Mouse (Mus musculus) limb, embryonic 15.5 days (tissue): Measurements from ENCODE around the gene Rhbdl3. TPM values are rescaled to one million over a fixed set of nuclear protein-coding genes. Genes with fewer than 3 reads are reported as not detected.

Experiments
- ATAC-seq: fragments of 200-750 bp; cut with Nextera tagmentation; 2 replicates; pipeline ENCODE4 v1.8.0; 2017; ENCODE audit warnings: low read depth, moderate TSS enrichment; ENCODE audit not compliant: insufficient number of reproducible peaks, low FRiP score, low TSS enrichment
- H3K27ac ChIP-seq: fragments of 300-500 bp; sonication (generic); 2 replicates; pipeline ENCODE4 v1.5.1; 2015; ENCODE audit warnings: moderate library complexity, mild to moderate bottlenecking, inconsistent platforms
- H3K27me3 ChIP-seq: fragments of 300-500 bp; sonication (generic); 2 replicates; pipeline ENCODE4 v1.6.1; 2015; ENCODE audit warnings: inconsistent platforms
- H3K36me3 ChIP-seq: fragments of 300-500 bp; sonication (generic); 2 replicates; pipeline ENCODE4 v1.6.1; 2015; ENCODE audit warnings: inconsistent platforms
- H3K4me1 ChIP-seq: fragments of 300-500 bp; sonication (generic); 2 replicates; pipeline ENCODE4 v1.6.1; 2015; ENCODE audit warnings: inconsistent platforms
- H3K4me2 ChIP-seq: fragments of 300-500 bp; sonication (generic); 2 replicates; pipeline ENCODE4 v1.6.1; 2015; ENCODE audit warnings: mild to moderate bottlenecking, inconsistent platforms
- H3K4me3 ChIP-seq: fragments of 300-500 bp; sonication (generic); 2 replicates; pipeline ENCODE4 v1.5.1; 2015; ENCODE audit warnings: mild to moderate bottlenecking, inconsistent platforms
- H3K9ac ChIP-seq: fragments of 300-500 bp; sonication (generic); 2 replicates; pipeline ENCODE4 v1.6.1; 2015; ENCODE audit warnings: inconsistent platforms
- H3K9me3 ChIP-seq: fragments of 300-500 bp; sonication (generic); 2 replicates; pipeline ENCODE4 v1.6.1; 2016; ENCODE audit warnings: inconsistent platforms
- WGBS: fragments of 180-500 bp; shearing (Covaris S2); methylation state at CpG from one replicate; pipeline ENCODE4 v1.1.7; 2015; 5-methylcytosine and 5-hydroxymethylcytosine counted together
- polyA plus RNA-seq: library from polyadenylated mRNA; unstranded; fragments of >200 nt; fragmentation: Nextera tagmentation; extraction: Ambion mirVana; gene quantifications from 2 replicates; pipeline ENCODE4 v1.2.1, GENCODE M21; 2015

Rhbdl3 gene
- 5.7 and 7.8 TPM in 2 replicates for polyA plus RNA-seq

DNA sequence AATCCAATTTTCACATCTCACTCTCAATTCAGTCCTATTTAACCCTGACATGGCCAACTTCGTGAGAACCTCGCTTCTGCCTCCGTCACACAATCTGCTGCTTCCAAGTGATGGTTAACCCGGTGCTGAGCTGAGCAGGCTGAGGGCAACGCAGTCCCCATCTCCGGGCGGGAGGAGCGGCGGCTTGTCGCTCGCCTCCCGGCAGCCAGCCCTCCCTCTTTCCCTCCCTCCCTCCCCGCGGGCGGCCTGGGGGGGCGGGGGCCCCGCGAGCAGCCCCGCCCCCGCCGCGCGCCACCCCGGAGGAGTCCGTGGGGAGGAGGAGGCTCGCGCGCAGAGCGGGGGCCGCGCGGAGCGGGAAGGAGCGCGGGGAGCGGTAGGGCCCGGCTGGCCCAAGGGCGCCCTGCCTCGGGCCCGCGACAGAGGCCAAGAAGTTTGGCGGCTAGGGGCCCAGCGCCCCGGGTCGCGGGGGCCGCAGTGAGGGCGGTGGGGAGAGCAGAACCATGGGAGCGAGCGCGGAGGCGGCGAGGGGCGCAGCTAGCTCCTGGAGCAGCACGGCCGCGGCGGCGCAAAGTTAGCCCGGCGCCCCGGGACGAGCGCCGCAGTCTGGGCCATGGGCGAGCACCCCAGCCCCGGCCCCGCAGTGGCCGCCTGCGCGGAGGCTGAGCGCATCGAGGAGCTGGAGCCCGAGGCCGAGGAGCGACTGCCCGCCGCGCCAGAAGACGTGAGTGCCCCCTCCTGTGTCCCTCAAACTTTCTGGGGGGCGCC is at the start of gene Rhbdl3:
TSS of gene Rhbdl3 (plus strand) at position 362 of the 765 bp plus-strand sequence.
- ATAC-seq: peak; percentile 35
- Histone ChIP-seq H3K4me1 (peaks cover 34% of the 10 kb centered on the region), H3K9ac (peak within 1 kb of the TSS; percentile 47), H3K4me3 (peak within 1 kb of the TSS; percentile 61), H3K4me2 (peak within 1 kb of the TSS; percentile 97), H3K27me3 (peaks cover 56% of the 10 kb centered on the region), H3K27ac (peak within 1 kb of the TSS; percentile 64), H3K9me3 (no peaks in the 10 kb centered on the region), H3K36me3 (no peaks in the 10 kb centered on the region)
- WGBS: under 1% methylated on average over 72 of the region's 81 CpGs

DNA sequence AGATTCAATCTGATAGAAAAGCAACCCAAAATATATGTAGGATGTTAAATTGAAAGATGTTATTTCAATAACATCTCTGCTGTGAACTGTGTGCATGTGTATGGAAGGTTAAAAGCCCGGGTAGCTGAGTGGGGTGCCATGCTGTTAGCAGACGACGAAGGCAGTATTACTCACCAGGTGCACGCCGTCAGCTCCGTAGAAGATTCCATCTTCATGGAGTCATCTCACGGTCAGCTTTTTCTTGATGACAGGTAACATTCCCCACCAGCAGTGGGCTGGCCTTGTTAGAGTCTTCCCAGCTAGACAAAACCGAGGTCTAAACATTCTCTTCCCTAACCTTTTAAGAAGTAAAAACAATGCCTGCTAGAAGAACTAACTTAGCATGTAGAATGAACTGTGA is 36.6 kb upstream of the Rhbdl3 start:
- Histone ChIP-seq H3K36me3 (peaks cover 62% of the 10 kb centered on the region), H3K9me3 (no peaks in the 10 kb centered on the region), H3K4me2 (no peak overlapping the region), H3K4me3 (no peak overlapping the region), H3K9ac (no peak overlapping the region), H3K27me3 (no peaks in the 10 kb centered on the region), H3K4me1 (no peaks in the 10 kb centered on the region), H3K27ac (no peak overlapping the region)
- whole genome bisulfite sequencing: 87% methylated on average over 8 of the region's 8 CpGs
- ATAC-seq: no peak

DNA sequence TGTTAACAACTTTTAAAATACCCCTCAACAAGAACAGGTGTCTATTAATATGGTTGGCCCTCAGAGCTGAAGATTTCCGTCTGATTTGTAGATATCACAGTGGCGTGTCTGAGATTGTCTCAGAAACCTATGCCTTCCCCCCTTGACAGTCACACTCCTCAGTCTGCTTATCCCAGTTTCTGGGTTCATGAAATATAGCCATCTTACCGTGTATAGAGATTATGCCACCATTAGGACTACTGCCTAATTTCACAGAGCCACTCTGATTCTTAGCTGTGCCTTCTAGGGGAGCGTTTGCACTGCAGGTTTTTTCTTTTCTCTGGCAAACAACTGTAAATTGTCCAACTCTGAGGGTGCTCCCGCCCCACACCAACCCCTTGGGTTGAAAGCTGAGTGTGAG is 29.6 kb upstream of the Rhbdl3 start:
- WGBS: 82% methylated on average over 5 of the region's 5 CpGs
- H3K4me3 ChIP-seq: no peak overlapping the region
- no peaks in the 10 kb centered on the region for H3K9me3 ChIP-seq
- H3K9ac ChIP-seq: no peak overlapping the region
- H3K27ac ChIP-seq: 0 out of 2 replicates have a peak overlapping the region, but pooled peaks have one; percentile 7
- peaks cover 13% of the 10 kb centered on the region; the same call in 1 of the 2 replicates for H3K36me3 ChIP-seq
- H3K27me3 ChIP-seq: no peaks in the 10 kb centered on the region
- H3K4me1 ChIP-seq: no peaks in the 10 kb centered on the region
- H3K4me2 ChIP-seq: no peak overlapping the region
- ATAC-seq: no peak

DNA sequence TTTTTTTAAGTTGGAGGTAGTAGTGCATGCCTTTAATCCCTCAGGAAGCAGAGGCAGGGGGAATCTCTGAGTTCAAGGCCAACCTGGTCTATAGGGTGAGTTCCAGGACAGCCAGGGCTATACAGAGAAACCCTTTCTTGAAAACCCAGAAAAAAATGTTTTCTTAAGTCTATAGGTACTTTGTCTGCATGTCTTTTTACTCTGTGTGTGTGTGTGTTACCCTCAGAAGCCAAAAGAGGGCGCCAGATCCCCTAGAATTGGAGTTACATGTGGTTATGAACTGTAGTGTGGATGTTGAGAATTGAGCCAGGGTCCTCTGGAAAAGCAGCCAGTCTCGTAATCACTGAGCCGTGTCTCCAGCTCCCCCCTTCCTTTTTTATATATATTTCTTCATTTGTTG is 25.7 kb upstream of the Rhbdl3 start:
- no peak overlapping the region for H3K4me3 ChIP-seq
- no peak overlapping the region for H3K4me2 ChIP-seq
- no peaks in the 10 kb centered on the region for H3K4me1 ChIP-seq
- no peaks in the 10 kb centered on the region for H3K36me3 ChIP-seq
- H3K27ac ChIP-seq: no peak overlapping the region
- H3K9me3 ChIP-seq: no peaks in the 10 kb centered on the region
- no peaks in the 10 kb centered on the region for H3K27me3 ChIP-seq
- no peak for ATAC-seq
- WGBS: 48% methylated on average over 3 of the region's 3 CpGs
- no peak overlapping the region for H3K9ac ChIP-seq

DNA sequence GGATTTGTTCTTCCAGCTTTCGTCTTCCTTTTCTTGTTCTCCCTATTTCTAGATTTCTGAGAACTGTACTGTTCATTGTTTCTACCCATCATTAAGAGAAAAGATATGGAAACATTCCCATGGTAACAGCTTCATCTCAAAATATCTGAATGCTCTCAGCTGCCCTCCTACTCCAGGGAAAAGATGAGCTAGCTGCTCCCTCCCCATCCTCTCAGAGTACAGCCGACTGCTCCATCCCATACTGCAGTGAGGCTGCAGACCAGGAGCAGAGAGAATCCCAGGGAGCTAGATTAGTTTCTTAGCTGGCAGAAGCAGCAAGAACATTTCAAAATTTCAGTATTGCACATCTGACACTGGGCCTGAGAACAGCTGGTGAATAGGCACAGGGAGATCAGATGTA is 22.7 kb upstream of the Rhbdl3 start:
- WGBS: 56% methylated on average over 2 of the region's 2 CpGs
- Histone ChIP-seq H3K4me3 (no peak overlapping the region), H3K9me3 (no peaks in the 10 kb centered on the region), H3K36me3 (no peaks in the 10 kb centered on the region), H3K27me3 (no peaks in the 10 kb centered on the region), H3K4me1 (no peaks in the 10 kb centered on the region), H3K27ac (no peak overlapping the region), H3K4me2 (no peak overlapping the region), H3K9ac (no peak overlapping the region)
- no peak for ATAC-seq

DNA sequence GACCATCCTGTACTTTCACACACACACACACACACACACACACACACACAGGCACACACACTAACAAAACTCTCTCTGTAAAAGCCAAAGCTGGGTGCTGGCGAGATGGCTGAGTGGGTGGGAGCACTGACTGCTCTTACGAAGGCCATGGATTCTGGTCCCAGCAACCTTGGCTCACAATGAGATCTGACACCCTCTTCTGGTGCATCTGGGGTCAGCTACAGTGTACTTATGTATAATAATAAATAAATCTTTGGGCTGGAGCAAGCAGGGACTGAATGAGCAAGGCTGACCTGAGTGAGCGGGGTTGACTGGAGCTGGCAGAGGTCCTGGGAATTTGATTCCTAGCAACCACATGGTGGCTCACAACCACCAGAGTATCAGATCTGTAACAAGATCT is 16.9 kb upstream of the Rhbdl3 start:
- H3K27me3 ChIP-seq: no peaks in the 10 kb centered on the region
- H3K36me3 ChIP-seq: no peaks in the 10 kb centered on the region
- H3K27ac ChIP-seq: no peak overlapping the region
- H3K4me1 ChIP-seq: no peaks in the 10 kb centered on the region; the same call in 1 of the 2 replicates
- no peak overlapping the region for H3K9ac ChIP-seq
- no peak for ATAC-seq
- H3K4me3 ChIP-seq: no peak overlapping the region
- 70% methylated on average over 3 of the region's 3 CpGs for WGBS
- H3K4me2 ChIP-seq: no peak overlapping the region
- H3K9me3 ChIP-seq: no peaks in the 10 kb centered on the region

DNA sequence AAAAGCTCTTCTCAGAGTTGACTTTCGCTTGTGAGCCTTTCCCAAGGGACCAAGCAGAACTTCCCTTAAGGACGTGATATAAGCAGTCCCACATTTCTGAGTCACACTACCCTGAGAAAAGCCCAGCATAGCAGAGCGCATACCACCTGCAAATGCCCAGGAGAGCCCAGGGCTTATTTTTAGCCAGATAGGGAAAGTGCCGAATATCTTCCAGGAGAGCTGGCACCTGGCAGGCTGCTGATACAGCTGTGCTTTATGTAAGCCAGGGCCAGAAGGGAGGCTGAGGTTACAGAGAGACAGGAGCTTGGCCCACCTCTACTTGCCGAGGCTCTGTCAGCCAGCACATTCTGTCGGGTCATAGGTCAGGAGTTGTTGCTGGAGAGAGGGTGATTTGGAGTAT is 16.1 kb upstream of the Rhbdl3 start:
- Histone ChIP-seq H3K4me3 (no peak overlapping the region), H3K27ac (no peak overlapping the region), H3K4me1 (peaks cover 6% of the 10 kb centered on the region), H3K27me3 (no peaks in the 10 kb centered on the region), H3K36me3 (no peaks in the 10 kb centered on the region), H3K4me2 (no peak overlapping the region), H3K9ac (no peak overlapping the region), H3K9me3 (no peaks in the 10 kb centered on the region)
- no peak for ATAC-seq
- 37% methylated on average over 6 of the region's 6 CpGs for WGBS

DNA sequence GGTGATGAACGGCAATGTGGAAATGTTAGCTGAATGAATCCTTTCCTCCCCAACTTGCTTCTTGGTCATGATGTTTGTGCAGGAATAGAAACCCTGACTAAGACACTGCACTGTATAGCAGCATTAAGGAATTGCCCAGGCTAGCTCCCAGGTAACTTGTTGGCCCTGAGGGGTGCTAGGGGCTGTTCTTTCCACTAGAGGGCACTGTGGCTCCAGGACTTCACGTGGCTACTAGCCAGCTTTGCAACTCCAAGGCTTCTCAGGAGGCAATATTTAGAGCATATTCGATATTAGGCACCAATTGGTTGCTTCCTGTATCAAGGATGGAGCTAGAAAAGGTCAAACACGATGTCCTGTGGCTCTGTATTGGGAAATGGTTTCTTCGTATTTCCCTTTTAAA is 13.6 kb upstream of the Rhbdl3 start:
- Histone ChIP-seq H3K4me2 (no peak overlapping the region), H3K36me3 (no peaks in the 10 kb centered on the region), H3K27me3 (no peaks in the 10 kb centered on the region), H3K27ac (no peak overlapping the region), H3K4me3 (no peak overlapping the region), H3K9ac (no peak overlapping the region), H3K9me3 (no peaks in the 10 kb centered on the region), H3K4me1 (peaks cover 16% of the 10 kb centered on the region)
- no peak for ATAC-seq
- 12% methylated on average over 5 of the region's 5 CpGs for WGBS

DNA sequence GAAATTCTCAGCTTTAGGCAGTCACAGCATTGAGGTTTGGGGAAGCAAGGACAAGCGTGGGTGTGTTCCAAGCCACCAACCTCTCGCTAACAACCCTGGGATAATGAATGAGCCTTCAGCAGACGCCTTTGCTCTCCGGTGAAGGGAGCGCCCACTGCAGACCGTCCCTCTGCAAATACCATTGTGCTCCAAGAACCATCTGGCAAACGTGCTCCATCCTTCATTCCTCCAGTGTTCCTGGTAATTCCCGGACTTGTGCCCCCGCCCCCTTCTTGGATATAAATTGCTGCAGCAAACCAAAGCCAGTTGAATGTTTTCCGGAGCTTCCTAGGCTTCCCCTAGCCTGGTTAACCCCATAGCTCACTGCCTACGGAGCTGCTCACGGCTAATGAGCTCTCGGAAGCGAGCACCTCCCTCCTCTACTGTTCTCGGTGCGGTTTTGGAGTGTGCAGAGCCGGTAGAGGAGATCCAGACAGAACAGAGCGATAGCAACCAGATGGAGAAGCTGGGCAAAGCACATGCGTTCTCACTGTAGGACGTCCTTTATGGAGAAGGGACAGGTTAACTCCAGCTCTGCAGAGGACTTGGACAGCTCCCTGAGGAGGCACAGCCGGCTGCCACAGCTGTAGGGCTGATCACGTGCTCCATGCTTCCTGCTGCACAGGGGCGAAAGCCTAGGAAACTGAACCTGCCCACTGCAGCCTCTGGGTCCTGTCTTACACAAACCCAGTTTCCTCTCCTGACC is 10.8 kb upstream of the Rhbdl3 start:
- no peak overlapping the region for H3K9ac ChIP-seq
- under 1% methylated on average over 23 of the region's 23 CpGs for WGBS

DNA sequence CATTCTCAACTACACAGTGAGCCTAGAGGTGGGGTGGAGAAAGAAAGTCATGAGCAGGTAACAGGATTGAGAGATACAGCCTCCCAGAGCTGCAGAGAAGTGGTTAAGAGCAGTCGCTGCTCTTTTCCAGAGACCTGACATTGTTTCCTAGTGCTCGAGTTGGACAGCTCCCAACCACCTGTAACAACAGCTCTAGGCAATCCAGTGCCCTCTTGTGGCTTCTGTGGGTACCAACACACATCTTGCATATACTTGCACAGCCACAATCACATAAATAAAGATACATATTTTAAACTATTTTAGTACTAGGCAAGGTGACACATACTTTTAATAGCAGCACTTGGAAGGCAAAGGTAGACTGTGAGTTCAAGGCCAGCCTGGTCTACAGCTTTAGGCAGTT is 9.7 kb upstream of the Rhbdl3 start:
- 74% methylated on average over 2 of the region's 2 CpGs for WGBS
- Histone ChIP-seq H3K4me1 (peaks cover 27% of the 10 kb centered on the region), H3K27ac (no peak overlapping the region), H3K9ac (no peak overlapping the region), H3K9me3 (no peaks in the 10 kb centered on the region), H3K27me3 (peaks cover 6% of the 10 kb centered on the region), H3K4me3 (no peak overlapping the region), H3K36me3 (no peaks in the 10 kb centered on the region), H3K4me2 (no peak overlapping the region)
- no peak for ATAC-seq

More for the DNA sequence above, 10.8 kb upstream of the Rhbdl3 start:
- H3K27ac ChIP-seq: peak overlapping the region; percentile 69
- no peaks in the 10 kb centered on the region for H3K9me3 ChIP-seq
- peak overlapping the region; percentile 70 for H3K4me2 ChIP-seq
- H3K36me3 ChIP-seq: no peaks in the 10 kb centered on the region
- ATAC-seq: peak; percentile 62
- peak overlapping the region; percentile 32 for H3K4me3 ChIP-seq
- peaks cover 16% of the 10 kb centered on the region for H3K4me1 ChIP-seq
- no peaks in the 10 kb centered on the region; the same call in 1 of the 2 replicates for H3K27me3 ChIP-seq

DNA sequence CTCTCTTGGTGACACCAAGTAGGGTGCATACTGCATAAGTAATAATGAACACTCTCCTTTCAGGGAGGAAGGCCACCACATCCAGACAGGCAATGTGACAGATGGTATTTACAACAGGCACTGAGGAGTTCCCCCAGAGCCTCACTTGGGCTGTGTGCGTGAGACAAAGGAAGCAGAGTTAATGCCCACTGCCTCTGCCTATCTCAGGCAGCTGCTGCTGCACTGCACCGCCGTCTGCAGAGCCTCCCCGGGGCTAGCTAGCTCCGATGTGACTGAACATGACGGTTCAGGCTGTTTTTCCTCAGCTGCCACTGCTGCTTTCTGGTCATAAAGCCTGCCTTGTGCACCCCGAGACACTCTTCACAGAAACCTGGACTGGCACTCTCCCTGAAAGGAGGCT is 8.2 kb upstream of the Rhbdl3 start:
- Histone ChIP-seq H3K27ac (no peak overlapping the region), H3K36me3 (no peaks in the 10 kb centered on the region), H3K4me3 (no peak overlapping the region), H3K9ac (no peak overlapping the region), H3K4me2 (no peak overlapping the region), H3K9me3 (no peaks in the 10 kb centered on the region), H3K4me1 (peaks cover 27% of the 10 kb centered on the region), H3K27me3 (peaks cover 17% of the 10 kb centered on the region)
- ATAC-seq: no peak
- WGBS: 30% methylated on average over 7 of the region's 7 CpGs

DNA sequence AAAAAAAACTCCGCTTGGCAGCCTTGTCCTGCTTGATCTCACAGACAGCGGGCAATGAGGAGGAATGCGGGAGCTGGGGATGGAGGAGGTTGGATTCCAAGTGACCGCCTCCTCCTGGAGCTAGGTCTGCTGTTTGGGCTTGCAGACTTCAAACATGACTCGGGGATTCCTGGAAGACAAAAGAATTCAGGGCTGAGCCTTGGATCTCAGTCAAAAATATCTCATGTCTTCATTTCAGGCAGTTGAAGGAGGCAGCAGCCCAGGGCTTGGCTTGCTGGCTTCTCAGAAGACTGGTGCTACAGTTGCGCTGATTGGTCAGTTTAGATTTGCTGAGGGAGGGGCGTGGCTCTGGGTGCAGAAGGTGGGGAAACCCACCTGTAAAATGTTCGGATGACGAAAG is 5.6 kb upstream of the Rhbdl3 start:
- H3K27me3 ChIP-seq: peaks cover 32% of the 10 kb centered on the region
- no peak overlapping the region for H3K4me3 ChIP-seq
- ATAC-seq: peak; percentile 40; the same call in 1 of the 2 replicates
- H3K4me1 ChIP-seq: peaks cover 17% of the 10 kb centered on the region
- H3K9ac ChIP-seq: no peak overlapping the region
- H3K27ac ChIP-seq: no peak overlapping the region
- no peak overlapping the region for H3K4me2 ChIP-seq
- 12% methylated on average over 9 of the region's 9 CpGs for WGBS
- no peaks in the 10 kb centered on the region for H3K36me3 ChIP-seq
- H3K9me3 ChIP-seq: no peaks in the 10 kb centered on the region
